Mouse (Mus musculus) gastrocnemius, postnatal 36 days (tissue): ENCODE data around the gene Chd6. TPM values are rescaled to one million over a fixed set of nuclear protein-coding genes. Genes with fewer than 3 reads are reported as not detected.

Experiments used
- DNase-seq, 2 experiments: peaks; one replicate each; pipeline ENCODE4 v3.0.0; 2022
- intact Hi-C: fragments of 180-260 bp; cut with DNase I; formaldehyde crosslinking; loops from one replicate; pipeline ENCODE4 v1.15.1; 2025
- long read RNA-seq, 2 experiments: library from polyadenylated mRNA; stranded (forward); transcript quantifications; one replicate each; pipeline ENCODE4 v2.0.0; 2021
- total RNA-seq, 2 experiments: library from RNA; stranded (reverse); gene quantifications; 2 replicates each; pipeline ENCODE4 v1.2.3; 2021

Gene Chd6
- 10 to 100 TPM; 11.0 to 12.0 TPM for total RNA-seq
- long read RNA-seq, experiment 1, partial matches to known transcripts, result 0 of 2 reads
- long read RNA-seq, experiment 1, other reads (novel, unspliced or antisense), result 2 of 2 reads
- long read RNA-seq, experiment 2, partial matches to known transcripts, result 0 of 1 reads
- long read RNA-seq, experiment 2, other reads (novel, unspliced or antisense), result 1 of 1 reads

DNA sequence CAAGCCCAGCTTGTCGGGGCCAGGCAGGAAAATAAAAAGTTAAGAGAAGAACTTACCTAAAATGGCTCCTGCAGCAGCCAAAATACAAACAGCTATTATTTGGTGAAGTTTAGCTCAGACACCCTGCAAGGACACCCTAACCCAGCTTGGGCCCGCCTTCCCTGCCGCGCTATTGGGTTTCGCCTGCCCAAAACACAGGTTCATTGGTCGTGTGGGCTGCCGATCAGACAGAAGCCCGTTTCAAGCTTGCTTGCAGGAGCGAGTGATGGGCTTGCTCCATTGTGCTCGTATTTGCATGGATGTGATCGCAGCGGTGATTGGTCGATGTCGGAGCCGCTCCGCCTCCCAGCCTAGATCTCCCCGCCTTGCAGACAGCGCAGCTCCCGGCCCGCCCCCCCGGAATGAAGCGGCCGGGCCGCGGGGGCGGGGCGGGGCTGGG is at the start of gene Chd6:
Gene Chd6 (minus strand): TSS at position 143 of the 439 bp plus-strand sequence.
- intact Hi-C loops, result no loop called here
- DNase-seq, result peak; percentile 97 to 99

DNA sequence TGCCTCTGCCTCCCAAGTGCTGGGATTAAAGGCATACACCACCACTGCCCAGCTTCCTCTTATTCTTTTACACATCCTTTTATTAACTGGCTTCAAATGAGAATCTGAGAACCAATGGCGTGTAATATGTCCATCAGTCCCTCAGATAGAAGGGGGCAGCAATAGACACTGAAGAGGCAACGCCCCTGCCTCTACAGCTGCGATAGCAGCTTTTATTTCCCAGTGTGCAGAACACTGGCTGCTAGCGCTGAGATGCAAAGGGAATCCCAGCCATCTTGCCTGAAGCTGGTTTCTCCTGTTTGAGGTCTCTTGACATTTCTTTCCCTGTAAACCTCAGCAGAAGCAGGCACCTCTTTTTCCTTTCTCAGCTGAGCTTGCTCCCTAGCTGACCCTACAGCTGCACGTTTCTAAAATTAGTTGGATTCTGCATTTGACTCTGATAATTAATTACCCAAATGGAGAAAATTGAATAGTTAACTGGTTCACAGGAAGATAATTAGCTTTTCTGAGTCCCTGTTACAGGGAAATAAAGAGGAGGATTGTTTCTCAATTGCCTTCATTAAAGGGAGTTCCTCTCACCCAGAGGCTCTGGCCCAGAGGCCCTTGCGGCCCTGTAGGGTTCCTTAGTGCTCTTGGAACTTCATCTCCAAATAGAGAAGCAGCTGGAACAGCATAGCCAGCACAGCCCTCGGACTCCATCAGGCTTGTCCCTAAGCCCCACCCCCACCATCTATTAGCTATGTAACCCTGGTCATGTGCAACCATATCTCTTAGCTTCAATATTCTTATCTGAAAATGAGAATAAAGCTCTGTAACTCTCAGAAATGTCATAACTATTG is 41.3 kb upstream of the Chd6 start:
- no peak for DNase-seq
- intact Hi-C loops, result no loop called here

DNA sequence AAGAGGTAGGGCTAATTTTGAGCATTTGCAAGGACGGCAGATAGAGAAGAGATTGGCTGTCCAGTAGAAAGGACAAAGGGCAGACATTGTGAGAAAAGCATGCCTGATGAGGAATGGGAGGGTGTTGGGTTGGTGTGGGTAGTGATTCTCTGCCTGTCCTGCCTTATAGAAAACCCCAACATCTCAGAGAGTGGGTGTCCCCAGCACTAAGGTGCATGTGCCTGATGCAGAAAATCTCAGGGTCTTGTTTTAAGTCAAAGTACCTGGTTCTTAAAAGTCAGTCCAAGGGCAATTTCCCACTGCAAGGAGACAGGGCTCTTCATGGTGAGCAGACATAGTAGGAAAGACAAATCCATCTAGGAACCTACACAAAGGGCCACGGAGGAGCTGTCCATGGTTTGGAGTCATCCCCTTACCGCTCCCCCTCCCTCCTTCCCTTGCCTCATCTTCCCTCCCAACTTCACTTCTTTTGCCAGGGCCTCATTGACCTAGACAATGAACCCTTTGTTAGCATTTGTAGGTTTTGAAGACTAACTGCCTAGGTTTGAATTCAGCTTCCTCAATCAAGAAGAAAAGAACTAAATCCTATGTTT is 39.6 kb upstream of the Chd6 start:
- intact Hi-C loops, result no loop called here
- no peak for DNase-seq

DNA sequence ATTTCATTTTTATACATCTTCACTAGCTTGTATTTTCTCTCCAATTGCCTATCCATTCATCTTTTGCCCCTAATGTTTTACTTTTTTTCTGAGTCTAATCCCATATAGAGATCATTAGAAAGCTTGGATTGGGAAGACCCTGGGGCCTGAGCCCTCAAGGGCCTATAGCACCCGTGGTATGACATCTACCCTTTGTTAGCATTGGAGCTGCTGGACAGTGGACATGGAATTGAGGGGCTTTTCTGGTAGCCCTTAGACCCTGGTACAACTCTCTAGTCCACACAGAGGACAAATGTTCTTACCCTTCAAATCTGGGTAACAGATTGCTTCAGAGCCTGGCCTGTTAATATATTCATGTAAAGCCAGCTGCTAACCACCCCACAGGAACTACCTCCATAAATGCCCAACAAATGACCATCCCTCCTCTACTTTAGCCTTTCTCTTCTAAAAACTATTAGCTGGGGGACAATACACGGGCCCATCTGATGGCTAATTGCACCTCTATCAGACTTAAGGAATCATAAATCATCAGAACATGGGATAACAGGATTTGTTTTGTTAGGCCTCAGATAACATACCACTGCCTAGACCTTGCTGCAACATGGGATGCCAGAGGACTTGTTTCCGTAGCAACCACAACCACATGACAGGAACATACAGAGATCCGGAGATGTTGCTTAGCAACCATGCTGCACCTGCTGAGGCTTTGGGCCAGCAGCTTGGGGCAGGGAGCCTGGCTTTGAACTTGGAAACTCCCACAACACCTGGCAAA is 39.0 kb upstream of the Chd6 start:
- no peak for DNase-seq
- intact Hi-C loops, result no loop called here

DNA sequence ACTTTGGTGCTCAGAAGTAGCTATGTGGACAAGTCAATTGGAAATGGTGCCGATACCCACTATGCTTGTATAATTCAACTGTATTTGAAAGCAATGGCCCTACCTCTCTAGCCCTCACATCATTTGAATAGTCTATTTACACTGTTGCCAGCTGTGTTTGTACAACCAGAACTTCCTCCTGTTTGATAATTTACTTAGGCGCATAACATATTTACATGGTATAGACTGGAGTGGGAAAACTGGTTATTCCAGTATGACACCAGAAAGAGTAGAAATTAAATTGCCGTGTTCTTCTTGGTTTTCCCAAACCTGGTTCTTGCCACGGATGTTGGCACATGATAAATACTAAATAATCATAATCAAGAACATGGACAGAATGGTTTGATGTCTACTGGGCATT is 35.9 kb upstream of the Chd6 start:
- intact Hi-C loops, result no loop called here
- DNase-seq, result no peak

DNA sequence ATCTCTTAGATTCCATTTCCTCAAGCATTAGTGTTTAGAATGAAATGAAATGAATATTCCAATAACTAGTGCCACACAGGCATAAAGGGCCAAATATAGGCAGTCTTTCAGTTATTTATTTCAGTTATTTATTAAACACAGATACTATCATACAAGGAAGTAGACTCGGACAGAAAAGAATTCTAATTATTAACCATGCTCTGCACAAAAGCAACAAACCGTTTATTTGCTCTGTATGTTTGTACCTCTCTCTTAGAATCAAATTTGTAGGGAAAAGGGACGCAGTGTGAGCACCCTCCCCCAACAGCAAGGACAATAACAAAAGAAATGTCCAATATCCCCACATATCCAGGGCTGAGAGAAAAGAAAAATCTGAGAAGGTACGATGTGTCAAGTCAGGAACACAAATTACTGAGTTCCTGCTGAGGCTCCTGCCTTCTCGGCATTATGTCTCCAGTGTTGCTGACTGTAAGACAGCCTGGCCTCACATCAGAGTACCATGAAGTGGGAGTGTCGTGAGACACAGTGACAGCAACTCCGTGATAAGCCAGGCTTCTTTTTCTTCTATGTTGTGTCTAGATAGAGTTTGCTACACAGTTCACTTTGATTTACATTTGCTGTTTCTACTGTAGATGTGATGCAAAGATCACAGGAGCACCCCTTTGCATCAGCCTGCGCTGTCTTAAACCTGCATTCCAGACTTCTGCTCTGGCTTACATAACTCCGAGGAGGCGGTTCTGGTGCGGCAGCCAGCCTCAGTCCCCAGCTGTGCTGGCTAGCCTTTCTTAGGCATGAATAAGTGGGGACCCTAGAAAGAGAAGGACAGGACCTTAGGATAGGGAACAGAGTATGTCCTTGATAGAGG is 30.0 kb upstream of the Chd6 start:
- no peak for DNase-seq
- intact Hi-C loops, result no loop called here

DNA sequence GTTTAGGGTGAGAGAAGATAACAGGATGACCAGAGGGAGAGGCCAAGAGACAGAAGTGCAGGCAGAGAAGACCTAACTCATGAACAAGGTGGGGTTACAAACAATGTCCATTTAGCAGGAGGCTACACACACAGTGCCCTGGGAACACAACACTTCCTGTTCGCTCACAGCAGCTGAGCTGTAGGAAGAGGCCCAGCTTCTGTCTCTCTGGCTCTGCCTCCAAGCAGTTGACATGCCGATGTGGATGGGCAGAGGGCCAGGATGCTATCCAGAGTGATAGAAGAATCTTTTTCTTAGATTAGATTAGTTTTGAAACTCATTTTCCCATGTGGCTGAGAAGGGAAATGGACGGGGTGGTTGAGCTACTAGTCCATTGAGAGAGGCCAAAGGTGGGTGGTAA is 28.1 kb upstream of the Chd6 start:
- intact Hi-C loops, result no loop called here
- DNase-seq, result no peak

DNA sequence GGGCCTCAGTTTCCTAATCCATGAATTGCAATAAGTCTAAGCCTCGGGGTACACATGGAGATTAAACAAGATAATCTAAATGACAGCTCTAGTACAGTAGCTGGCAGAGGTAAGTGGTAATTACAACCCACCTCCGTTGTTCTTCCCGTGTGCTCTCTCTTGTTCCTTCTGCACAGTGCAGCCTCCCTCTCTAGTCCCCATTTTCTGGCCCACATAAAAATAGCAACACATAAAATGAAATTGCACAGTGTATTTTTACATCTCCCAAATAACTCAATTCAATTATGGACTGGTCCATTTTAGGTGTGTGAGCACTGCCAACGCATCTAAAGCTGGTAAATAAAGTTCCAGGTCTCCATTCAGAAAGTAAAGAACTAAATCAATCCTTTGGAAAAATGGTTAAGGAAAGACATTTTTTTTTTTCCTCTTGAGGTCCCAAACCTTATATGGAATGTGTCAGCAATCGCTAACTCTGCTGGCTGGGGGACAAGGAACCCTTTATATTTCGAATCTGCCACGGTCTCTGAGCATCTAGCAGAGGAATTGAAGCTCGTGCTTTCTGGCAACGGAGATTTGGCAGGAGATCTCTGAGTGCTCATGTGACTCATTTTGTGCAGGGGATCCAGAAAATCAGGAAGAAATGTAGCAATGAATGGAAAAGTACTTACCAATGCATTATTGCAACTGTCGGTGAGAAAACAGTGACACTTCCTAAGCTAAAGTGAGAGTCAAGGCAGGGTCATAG is 19.7 kb upstream of the Chd6 start:
- DNase-seq, result no peak
- intact Hi-C loops, result no loop called here

DNA sequence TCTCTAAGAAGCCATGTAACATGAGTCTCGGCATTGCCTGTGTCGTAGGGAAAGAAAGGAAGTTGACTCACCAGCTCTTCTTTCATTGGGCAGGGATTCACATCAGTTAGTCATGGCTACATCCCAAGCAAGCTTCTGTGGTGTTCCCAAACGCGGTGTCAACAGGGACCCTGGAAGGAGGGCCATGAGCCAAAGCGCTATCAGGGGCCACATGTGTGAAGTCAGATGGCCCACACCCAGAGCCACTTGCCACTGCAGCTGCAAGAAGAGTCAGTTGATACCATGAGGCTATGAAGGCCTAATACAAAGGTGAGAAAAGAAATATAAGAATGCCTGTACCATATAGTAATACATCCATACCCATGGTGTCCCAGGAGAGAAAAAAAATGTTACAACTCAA is 3.1 kb upstream of the Chd6 start:
- intact Hi-C loops, result no loop called here
- no peak for DNase-seq

DNA sequence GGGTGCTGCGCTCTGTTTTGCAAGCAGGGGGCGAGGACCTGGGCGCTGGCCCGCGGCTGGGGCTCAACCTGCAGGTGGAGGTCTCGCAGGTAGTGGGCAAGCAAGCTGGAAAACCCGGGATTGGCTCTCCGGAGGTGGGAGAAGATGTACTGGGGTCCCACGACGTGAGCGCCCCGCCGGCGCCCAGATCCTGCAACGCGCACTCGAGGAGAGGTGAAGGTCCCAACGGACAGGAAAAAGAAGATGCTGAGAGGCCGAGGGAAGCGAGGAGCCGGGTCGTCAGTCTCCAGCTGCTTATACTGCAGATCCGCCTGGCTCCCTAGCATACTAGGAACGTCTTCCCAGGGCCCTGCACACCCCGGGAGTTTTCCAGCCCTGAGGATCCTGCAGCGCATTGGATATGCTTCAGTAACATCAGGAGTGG is 535 bp upstream of the Chd6 start:
- intact Hi-C loops, result no loop called here
- no peak for DNase-seq

DNA sequence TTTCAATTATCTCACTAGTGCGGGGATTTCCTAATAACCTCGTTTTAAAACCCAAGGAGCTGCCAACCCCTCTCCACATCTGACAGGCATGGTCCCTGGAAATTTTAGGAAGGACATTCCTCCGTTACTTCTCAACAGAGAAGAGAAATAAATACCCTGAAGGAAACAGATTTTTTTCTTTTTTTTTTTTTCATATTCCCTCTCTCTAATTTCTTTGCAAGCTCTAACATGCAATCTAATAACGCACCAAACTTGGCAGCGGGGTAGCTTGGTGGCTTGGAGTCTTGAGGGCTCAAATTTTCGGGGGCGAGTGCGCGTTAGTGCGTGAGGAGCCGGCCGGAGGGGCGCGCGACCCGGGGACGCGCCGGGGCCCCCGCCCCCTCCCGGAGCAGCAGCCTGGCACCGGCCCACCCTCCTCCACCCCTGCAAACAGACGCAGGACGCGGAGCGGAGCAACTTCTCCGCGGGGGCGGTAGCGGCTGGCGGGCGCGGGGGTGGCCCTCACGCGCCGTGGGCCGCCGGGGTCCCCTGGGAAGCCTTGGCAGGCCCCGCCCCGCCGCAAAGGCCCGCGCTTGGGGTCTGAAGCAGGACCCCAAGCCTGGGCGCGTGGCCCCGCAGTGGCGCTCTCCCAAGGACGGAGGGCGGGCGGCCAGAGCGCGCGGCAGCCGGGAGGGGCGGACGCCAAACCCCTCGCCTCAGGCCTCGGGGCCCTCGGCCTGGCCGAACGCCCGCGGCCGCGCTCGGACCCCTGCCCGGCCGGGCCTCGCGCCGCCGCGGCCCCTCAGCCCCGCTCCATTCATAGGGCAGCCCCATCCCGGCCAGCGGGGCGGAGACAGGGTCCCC is 569 bp downstream of the Chd6 start:
- peak in 1 of 2 experiments; percentile 25 for DNase-seq
- intact Hi-C loops, result no loop called here

DNA sequence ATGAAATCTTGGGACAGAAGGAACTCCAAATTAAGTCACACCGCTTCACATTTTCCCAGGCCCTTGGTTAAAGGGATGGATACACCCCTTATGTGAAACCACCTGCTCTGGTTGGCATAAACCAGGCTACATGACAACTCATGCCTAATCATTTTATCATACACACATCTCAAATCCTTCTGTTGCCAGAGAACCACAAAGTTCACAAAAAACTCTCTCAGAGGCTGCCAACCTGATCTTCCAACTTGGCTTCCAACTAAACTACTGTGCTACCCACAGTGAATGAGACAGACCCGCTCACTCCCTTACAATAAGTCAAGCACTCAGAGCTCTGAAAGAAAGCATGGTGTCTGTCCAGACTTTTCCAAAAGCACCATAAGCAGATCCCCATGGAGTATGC is 1.6 kb downstream of the Chd6 start:
- DNase-seq, result no peak
- intact Hi-C loops, result no loop called here

DNA sequence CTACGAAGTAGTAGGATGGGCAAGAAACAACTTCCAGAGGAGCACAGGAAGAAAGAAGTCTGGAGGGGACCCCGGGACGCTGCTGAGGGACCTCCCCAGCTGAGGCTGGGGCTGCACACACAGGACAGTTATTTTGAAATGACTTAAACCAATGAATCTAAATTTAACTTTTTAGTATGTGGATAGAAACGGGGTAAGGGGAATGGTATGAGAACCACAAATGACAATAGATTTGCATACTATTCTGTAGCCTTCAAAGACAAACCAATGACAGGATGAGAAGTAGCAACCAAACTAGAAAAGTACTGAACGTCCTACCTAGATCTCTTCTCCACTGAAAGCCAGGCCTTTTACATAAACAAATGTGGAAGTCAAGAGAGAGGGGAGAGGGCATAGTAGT is 5.1 kb downstream of the Chd6 start:
- intact Hi-C loops, result no loop called here
- no peak for DNase-seq

DNA sequence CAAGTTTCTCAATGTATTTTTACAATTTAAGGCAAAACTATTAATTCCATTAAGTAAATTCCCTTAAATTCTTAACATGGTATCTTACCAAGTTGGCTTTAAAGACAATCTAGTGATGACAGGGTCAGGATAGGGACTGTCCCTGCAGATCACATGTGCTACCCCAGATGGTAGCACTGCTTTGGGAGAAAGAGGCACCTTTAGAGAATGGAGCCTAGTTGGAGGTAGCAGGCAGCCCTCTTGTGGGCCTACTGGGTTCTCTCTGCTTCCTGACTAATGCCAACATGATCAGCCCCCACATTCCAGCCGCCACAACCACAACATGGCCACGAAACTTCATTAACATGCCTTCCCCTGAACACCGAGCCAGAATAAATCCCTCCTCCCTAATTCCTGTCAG is 6.8 kb downstream of the Chd6 start:
- intact Hi-C loops, result no loop called here
- no peak for DNase-seq

DNA sequence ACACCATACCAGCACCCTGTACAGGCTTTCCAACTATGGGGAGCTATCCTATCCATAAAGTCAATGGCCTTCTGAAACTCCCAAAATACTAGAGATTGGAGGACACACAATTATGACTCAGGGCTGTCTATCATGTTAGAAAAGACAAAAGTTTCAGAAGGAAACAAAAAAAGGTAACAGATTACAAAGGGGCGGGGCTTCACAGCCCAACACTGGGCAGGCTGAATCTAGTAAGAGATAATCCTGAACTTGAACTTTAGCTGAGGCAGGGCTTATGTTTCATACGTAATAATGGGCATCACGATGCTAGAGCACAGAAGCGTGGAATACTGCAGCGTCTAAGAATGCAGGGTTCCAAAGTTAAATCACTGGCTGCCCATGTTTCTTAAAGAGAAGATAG is 11.1 kb downstream of the Chd6 start:
- intact Hi-C loops, result no loop called here
- no peak for DNase-seq

DNA sequence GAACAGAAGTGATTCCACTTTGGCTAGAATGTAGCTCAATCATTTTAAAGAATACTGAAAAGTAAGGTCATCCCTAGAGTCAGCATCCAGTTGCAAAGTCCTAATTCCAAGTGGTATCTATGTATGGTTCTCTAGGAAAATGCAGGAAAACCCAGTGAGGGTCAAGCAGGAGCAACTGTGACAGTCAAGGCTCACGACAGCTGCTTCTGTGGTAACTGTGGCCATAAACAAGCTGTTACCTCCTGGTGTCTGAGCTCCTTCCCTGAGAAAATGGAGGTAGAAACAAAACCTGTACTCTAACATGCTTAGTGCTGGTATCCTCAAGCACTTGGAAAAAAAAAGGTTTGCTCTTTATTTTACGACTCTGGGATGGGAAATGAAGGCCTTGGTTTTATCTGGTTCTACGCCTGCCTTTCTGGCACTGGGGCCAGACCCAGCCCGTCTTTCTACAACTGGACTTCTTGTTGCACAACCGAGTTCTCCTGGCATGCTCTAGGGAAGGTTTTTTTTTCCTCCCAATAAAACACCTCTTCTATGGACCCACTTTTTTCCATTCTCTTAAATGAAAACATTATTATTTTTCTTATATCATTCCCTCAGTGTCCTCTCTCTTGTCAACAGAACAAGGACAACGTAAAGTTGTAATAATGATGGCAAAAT is 18.0 kb downstream of the Chd6 start:
- no peak for DNase-seq
- intact Hi-C loops, result no loop called here

DNA sequence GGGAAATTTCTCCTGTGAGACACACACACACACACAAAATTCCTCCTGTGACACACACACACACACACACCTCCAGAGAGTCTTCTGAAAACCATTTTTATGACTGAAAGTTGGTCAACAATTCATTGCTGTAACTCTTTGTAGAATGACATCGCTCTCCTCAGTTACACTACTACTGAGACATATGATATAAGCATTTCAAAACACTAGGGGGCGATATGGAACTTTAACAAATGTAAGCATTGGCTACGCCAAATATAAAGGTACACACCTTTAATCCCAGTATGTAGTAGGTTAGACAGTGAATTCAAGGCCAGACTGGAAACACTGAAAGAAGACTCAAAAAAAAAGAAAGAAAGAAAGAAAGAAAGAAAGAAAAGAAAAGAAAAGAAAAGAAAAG is 18.7 kb downstream of the Chd6 start:
- no peak for DNase-seq
- intact Hi-C loops, result no loop called here

DNA sequence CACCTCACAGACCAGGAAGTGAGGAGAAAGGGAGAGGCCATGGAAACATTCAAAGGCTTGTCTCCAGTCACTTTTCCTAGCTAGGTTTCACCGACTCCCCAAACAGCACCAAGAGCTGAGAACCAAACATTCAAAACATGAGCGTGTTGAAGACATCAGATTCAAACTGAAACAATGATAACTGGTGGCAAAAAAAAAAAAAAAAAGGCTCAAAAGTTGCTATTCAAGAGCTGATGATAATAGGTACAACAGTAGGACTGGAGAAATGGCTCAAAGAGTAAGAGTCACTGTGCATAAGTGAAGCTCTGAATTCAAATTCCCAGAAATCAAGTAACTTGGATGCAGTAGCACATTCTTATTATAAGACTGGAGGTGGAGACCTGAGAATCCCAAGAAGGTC is 30.3 kb downstream of the Chd6 start:
- DNase-seq, result no peak
- intact Hi-C loops, result no loop called here
